Mouse (Mus musculus) kidney, postnatal 0 days (tissue): Measurements from ENCODE around the gene Oaz1. TPM values are rescaled to one million over a fixed set of nuclear protein-coding genes. Genes with fewer than 3 reads are reported as not detected.

Experiments
- ATAC-seq: fragments of 200-750 bp; cut with Nextera tagmentation; replicated peaks from 2 replicates; pipeline ENCODE4 v1.8.0; 2017; ENCODE audit warnings: low read depth, moderate number of reproducible peaks, moderate TSS enrichment, moderate library complexity; ENCODE audit not compliant: low FRiP score
- DNase-seq: peaks from one replicate; pipeline ENCODE4 v3.0.0-alpha.2; 2016; ENCODE audit warnings: low spot score
- H3K27ac ChIP-seq: fragments of 300-500 bp; sonication (generic); 2 replicates; pipeline ENCODE4 v1.5.1; 2014; ENCODE audit warnings: mild to moderate bottlenecking
- H3K27me3 ChIP-seq: fragments of 300-500 bp; sonication (generic); 2 replicates; pipeline ENCODE4 v1.6.1; 2014; ENCODE audit warnings: low read length, mixed read lengths; ENCODE audit not compliant: insufficient read depth
- H3K36me3 ChIP-seq: fragments of 300-500 bp; sonication (generic); 2 replicates; pipeline ENCODE4 v1.6.1; 2014; ENCODE audit warnings: low read length, mixed read lengths; ENCODE audit not compliant: insufficient read depth
- H3K4me1 ChIP-seq: fragments of 300-500 bp; sonication (generic); replicated peaks from 2 replicates; pipeline ENCODE4 v1.6.1; 2014; ENCODE audit warnings: antibody characterized with exemption, low read length, mixed read lengths; ENCODE audit not compliant: insufficient read depth
- H3K4me2 ChIP-seq: fragments of 300-500 bp; sonication (generic); 2 replicates; pipeline ENCODE4 v1.6.1; 2014; ENCODE audit warnings: mild to moderate bottlenecking, low read length, moderate library complexity, mixed read lengths
- H3K4me3 ChIP-seq: fragments of 300-500 bp; sonication (generic); replicated peaks from 2 replicates; pipeline ENCODE4 v1.5.1; 2014; ENCODE audit warnings: low read depth, low read length
- H3K9ac ChIP-seq: fragments of 300-500 bp; sonication (generic); 2 replicates; pipeline ENCODE4 v1.6.1; 2014; ENCODE audit warnings: low read depth, low read length
- H3K9me3 ChIP-seq: fragments of 300-500 bp; sonication (generic); replicated peaks from 2 replicates; pipeline ENCODE4 v1.6.1; 2016; ENCODE audit warnings: low read length, inconsistent platforms, mixed read lengths
- CTCF ChIP-seq: IDR thresholded peaks from 2 replicates; pipeline ENCODE4 v1.5.1; 2016; ENCODE audit warnings: antibody characterized with exemption, low read depth, mild to moderate bottlenecking, moderate library complexity
- WGBS: fragments of 180-500 bp; shearing (Covaris S2); extraction: QIAGEN DNeasy Blood & Tissue Kit; methylation state at CpG from one replicate; pipeline ENCODE4 v1.1.7; 2014; 5-methylcytosine and 5-hydroxymethylcytosine counted together
- polyA plus RNA-seq: library from polyadenylated mRNA; unstranded; fragments of >200 nt; fragmentation: Nextera tagmentation; extraction: Ambion mirVana; gene quantifications from 2 replicates; pipeline ENCODE4 v1.2.1, GENCODE M21; 2015

The Oaz1 gene
- polyA plus RNA-seq, 1 experiment from 2014 or later, result 1,422 TPM

GRCm38 (mm10) chr10:80838346-80838912 is 12.0 kb downstream of the Oaz1 start:
- H3K4me2 ChIP-seq, result no peak overlapping the region

GRCm38 (mm10) chr10:80839848-80840247 is 13.4 kb downstream of the Oaz1 start:
- WGBS, result 57% methylated on average over 6 of the region's 6 CpGs
- DNase-seq, result no peak
- H3K36me3 ChIP-seq, result no peaks in the 10 kb centered on the region

More at GRCm38 (mm10) chr10:80838346-80838912, 12.0 kb downstream of the Oaz1 start:
- no peak for TF ChIP-seq CTCF
- no peak overlapping the region for H3K27ac ChIP-seq
- no peak for DNase-seq
- H3K27me3 ChIP-seq, result peaks cover 18% of the 10 kb centered on the region
- no peak overlapping the region for H3K9ac ChIP-seq
- H3K4me3 ChIP-seq, result no peak overlapping the region
- H3K9me3 ChIP-seq, result no peaks in the 10 kb centered on the region
- H3K4me1 ChIP-seq, result no peaks in the 10 kb centered on the region
- no peaks in the 10 kb centered on the region for H3K36me3 ChIP-seq
- ATAC-seq, result no peak
- 66% methylated on average over 2 of the region's 2 CpGs for WGBS

GRCm38 (mm10) chr10:80841685-80842084 is 15.2 kb downstream of the Oaz1 start:
- 89% methylated on average over 2 of the region's 2 CpGs for WGBS
- no peak for TF ChIP-seq CTCF
- no peak overlapping the region for H3K4me2 ChIP-seq

More at GRCm38 (mm10) chr10:80839848-80840247, 13.4 kb downstream of the Oaz1 start:
- H3K9ac ChIP-seq, result no peak overlapping the region
- H3K4me3 ChIP-seq, result no peak overlapping the region
- no peaks in the 10 kb centered on the region for H3K9me3 ChIP-seq
- TF ChIP-seq CTCF, result no peak
- peaks cover 29% of the 10 kb centered on the region for H3K27me3 ChIP-seq
- no peaks in the 10 kb centered on the region for H3K4me1 ChIP-seq
- no peak for ATAC-seq
- H3K4me2 ChIP-seq, result no peak overlapping the region
- H3K27ac ChIP-seq, result no peak overlapping the region

DNA sequence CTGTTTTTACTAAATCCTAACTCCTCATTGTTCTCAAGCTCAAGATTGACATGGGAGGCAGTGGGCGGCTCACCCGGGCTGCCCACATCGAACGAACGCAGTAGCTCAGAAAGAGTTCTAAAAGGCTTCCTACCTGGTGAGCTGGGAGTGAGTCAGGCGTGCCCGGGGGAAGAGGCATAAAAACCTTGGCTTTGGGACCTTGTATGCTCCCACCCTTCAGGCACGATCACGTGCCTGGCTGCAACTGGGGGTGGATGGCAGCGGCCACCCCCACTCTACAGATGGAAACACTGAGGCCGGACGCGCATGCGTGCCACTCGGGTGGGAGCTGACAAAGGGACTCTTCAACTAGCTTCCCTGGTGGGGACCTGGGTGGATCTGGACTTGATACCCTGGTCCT is 15.9 kb downstream of the Oaz1 start:
- 80% methylated on average over 15 of the region's 15 CpGs for WGBS

More at GRCm38 (mm10) chr10:80841685-80842084, 15.2 kb downstream of the Oaz1 start:
- no peaks in the 10 kb centered on the region for H3K36me3 ChIP-seq
- no peaks in the 10 kb centered on the region for H3K4me1 ChIP-seq
- H3K9ac ChIP-seq, result no peak overlapping the region
- no peak overlapping the region for H3K27ac ChIP-seq
- ATAC-seq, result no peak
- H3K4me3 ChIP-seq, result no peak overlapping the region
- no peaks in the 10 kb centered on the region for H3K9me3 ChIP-seq
- no peak for DNase-seq
- peaks cover 21% of the 10 kb centered on the region for H3K27me3 ChIP-seq

GRCm38 (mm10) chr10:80843087-80843930 is 16.9 kb downstream of the Oaz1 start:
- WGBS, result 10% methylated on average over 30 of the region's 32 CpGs
- no peak for TF ChIP-seq CTCF
- ATAC-seq (no peak), DNase-seq (no peak)
- Histone ChIP-seq H3K27ac (no peak overlapping the region), H3K36me3 (no peaks in the 10 kb centered on the region), H3K4me3 (peak overlapping the region; percentile 38), H3K4me2 (peak overlapping the region; percentile 84), H3K27me3 (peaks cover 20% of the 10 kb centered on the region), H3K9me3 (no peaks in the 10 kb centered on the region), H3K9ac (peak overlapping the region; percentile 42), H3K4me1 (no peaks in the 10 kb centered on the region)

More for the DNA sequence above, 15.9 kb downstream of the Oaz1 start:
- H3K9ac ChIP-seq, result no peak overlapping the region
- no peak for DNase-seq
- TF ChIP-seq CTCF, result no peak
- no peaks in the 10 kb centered on the region for H3K9me3 ChIP-seq
- no peaks in the 10 kb centered on the region for H3K4me1 ChIP-seq
- H3K27me3 ChIP-seq, result peaks cover 20% of the 10 kb centered on the region
- no peaks in the 10 kb centered on the region for H3K36me3 ChIP-seq
- no peak overlapping the region for H3K27ac ChIP-seq
- ATAC-seq, result no peak
- H3K4me2 ChIP-seq, result no peak overlapping the region
- H3K4me3 ChIP-seq, result no peak overlapping the region

DNA sequence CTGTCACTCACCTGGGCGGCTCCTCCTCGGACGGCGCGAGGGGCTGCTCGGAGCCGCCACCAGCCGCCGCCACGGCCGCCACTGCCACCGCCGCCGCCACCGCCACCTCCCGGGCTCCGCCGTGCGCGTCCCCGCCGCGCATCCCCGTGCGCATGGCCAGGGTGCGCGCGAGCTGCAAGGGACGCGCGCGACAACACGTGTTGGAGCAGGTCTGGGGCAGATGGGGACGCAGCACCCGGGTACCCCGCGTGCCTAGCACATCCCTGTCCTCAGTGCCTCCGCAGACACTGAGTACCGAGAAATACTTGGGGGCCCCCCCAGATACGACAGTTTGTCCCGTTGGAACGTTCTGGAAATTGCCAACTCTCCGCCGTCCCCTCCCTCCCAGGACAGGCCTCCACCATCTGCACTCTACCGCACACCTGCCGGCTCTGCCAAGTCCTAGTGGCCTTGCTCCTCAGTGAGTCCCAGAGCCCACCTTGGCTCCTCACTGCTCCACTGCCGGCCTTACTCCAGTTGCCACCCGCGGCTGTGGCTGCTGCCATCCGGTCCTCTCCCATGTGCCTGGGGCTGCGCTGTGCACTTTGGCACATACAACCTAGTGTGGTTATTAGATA is 17.6 kb downstream of the Oaz1 start, which contains the start of gene Lingo3:
Gene Lingo3, minus strand, starts transcription at position 109 of the 617 bp plus-strand sequence.
- 4% methylated on average over 51 of the region's 51 CpGs for WGBS
- H3K36me3 ChIP-seq, result no peaks in the 10 kb centered on the region
- no peak for DNase-seq

More for the DNA sequence above, 17.6 kb downstream of the Oaz1 start, which contains the start of gene Lingo3:
- ATAC-seq, result no peak; the same call in 1 of the 2 replicates
- no peaks in the 10 kb centered on the region for H3K4me1 ChIP-seq
- H3K9ac ChIP-seq, result peak within 1 kb of the TSS; percentile 42
- H3K9me3 ChIP-seq, result no peaks in the 10 kb centered on the region
- H3K27me3 ChIP-seq, result peaks cover 20% of the 10 kb centered on the region
- no peak for TF ChIP-seq CTCF
- peak within 1 kb of the TSS; percentile 38 for H3K4me3 ChIP-seq
- H3K4me2 ChIP-seq, result peak within 1 kb of the TSS; percentile 84
- no peak within 1 kb of the TSS for H3K27ac ChIP-seq
